Mouse (Mus musculus) gastrocnemius, postnatal 25 days (tissue): Measurements from ENCODE around the gene Polrmt. TPM values are rescaled to one million over a fixed set of nuclear protein-coding genes. Genes with fewer than 3 reads are reported as not detected.
A peak's percentile ranks its signal among the peaks of the same experiment; 100 is the strongest.

Source experiments
- DNase-seq: peaks from one replicate; pipeline ENCODE4 v3.0.0; 2022
- total RNA-seq, 2 experiments: library from RNA; stranded (reverse); gene quantifications; 1 replicate in 1 of 2; 2 replicates in 1 of 2; pipeline ENCODE4 v1.2.3; 2021

Polrmt gene
- total RNA-seq, 2 experiments from 2014 or later = 26.7 to 27.2 TPM

GRCm38 (mm10) chr10:79740863-79741262 is 5.5 kb downstream of the Polrmt start:
- no peak for DNase-seq

- DNase-seq = no peak
Observed at GRCm38 (mm10) chr10:79739234-79739633, 7.1 kb downstream of the Polrmt start.

GRCm38 (mm10) chr10:79738259-79738658 is 8.1 kb downstream of the Polrmt start:
- DNase-seq = no peak

- no peak for DNase-seq
Observed at GRCm38 (mm10) chr10:79736706-79737105, 9.7 kb downstream of the Polrmt start.

- DNase-seq = no peak
Observed at GRCm38 (mm10) chr10:79735361-79735760, 11.0 kb downstream of the Polrmt start.

GRCm38 (mm10) chr10:79733847-79734246 is 12.5 kb downstream of the Polrmt start:
- DNase-seq = no peak

- no peak for DNase-seq
Observed at GRCm38 (mm10) chr10:79732500-79732899, 13.9 kb downstream of the Polrmt start.

GRCm38 (mm10) chr10:79729357-79729965 is 16.9 kb downstream of the Polrmt start:
- DNase-seq = peak; percentile 56

- DNase-seq = no peak
Observed at GRCm38 (mm10) chr10:79728323-79729249, 17.8 kb downstream of the Polrmt start.

GRCm38 (mm10) chr10:79726090-79726489 is 20.3 kb downstream of the Polrmt start:
- peak; percentile 60 for DNase-seq

- DNase-seq = no peak
Observed at GRCm38 (mm10) chr10:79723692-79724091, 22.7 kb downstream of the Polrmt start.

GRCm38 (mm10) chr10:79723047-79723446 is 23.3 kb downstream of the Polrmt start:
- no peak for DNase-seq

GRCm38 (mm10) chr10:79721089-79721488 is 25.3 kb downstream of the Polrmt start:
- no peak for DNase-seq

- no peak for DNase-seq
Observed at GRCm38 (mm10) chr10:79717640-79718357, 28.6 kb downstream of the Polrmt start.

- DNase-seq = no peak
Observed at GRCm38 (mm10) chr10:79716988-79717355, 29.4 kb downstream of the Polrmt start.

GRCm38 (mm10) chr10:79716254-79716987 is 30.0 kb downstream of the Polrmt start, which contains the start of gene Hcn2:
TSS of gene Hcn2 (plus strand) at chr10:79716634.
- DNase-seq = no peak

GRCm38 (mm10) chr10:79714996-79715395 is 31.4 kb downstream of the Polrmt start:
- no peak for DNase-seq

GRCm38 (mm10) chr10:79713163-79713562 is 33.2 kb downstream of the Polrmt start:
- no peak for DNase-seq

GRCm38 (mm10) chr10:79712499-79713126 is 33.8 kb downstream of the Polrmt start:
- DNase-seq = no peak

GRCm38 (mm10) chr10:79712029-79712428 is 34.4 kb downstream of the Polrmt start:
- no peak for DNase-seq

- DNase-seq = no peak
Observed at GRCm38 (mm10) chr10:79709307-79709706, 37.1 kb downstream of the Polrmt start.

- DNase-seq = peak; percentile 57
Observed at GRCm38 (mm10) chr10:79708668-79709067, 37.7 kb downstream of the Polrmt start.
